Mouse (Mus musculus) testis, adult 2 months (tissue): ENCODE measurements around the gene Gm6309. TPM values are rescaled to one million over a fixed set of nuclear protein-coding genes. Genes with fewer than 3 reads are reported as not detected.

Experiments used
- H3K27ac ChIP-seq: fragments of 200-500 bp; 2 replicates; pipeline ENCODE4 v1.5.1; 2012; ENCODE audit warnings: low read depth, low read length; ENCODE audit not compliant: control insufficient read depth, insufficient read depth
- H3K27me3 ChIP-seq: fragments of 200-500 bp; 2 replicates; pipeline ENCODE4 v1.6.1; 2012; ENCODE audit warnings: mild to moderate bottlenecking, low read length, moderate library complexity; ENCODE audit not compliant: control insufficient read depth, insufficient read depth
- H3K36me3 ChIP-seq: fragments of 200-500 bp; 2 replicates; pipeline ENCODE4 v1.6.1; 2012; ENCODE audit warnings: mild to moderate bottlenecking, low read length; ENCODE audit not compliant: control insufficient read depth, insufficient read depth
- H3K4me1 ChIP-seq: fragments of 200-500 bp; 2 replicates; pipeline ENCODE4 v1.6.1; 2012; ENCODE audit warnings: low read length; ENCODE audit not compliant: control insufficient read depth, insufficient read depth
- H3K4me3 ChIP-seq: fragments of 200-500 bp; 2 replicates; pipeline ENCODE4 v1.5.1; 2012; ENCODE audit warnings: low read depth, mild to moderate bottlenecking, low read length, moderate library complexity, mixed read lengths; ENCODE audit not compliant: control insufficient read depth
- CTCF ChIP-seq: fragments of 200-500 bp; IDR thresholded peaks from 2 replicates; pipeline ENCODE4 v1.5.1; 2012; ENCODE audit warnings: low read depth, mild to moderate bottlenecking, inconsistent platforms, low read length, moderate library complexity; ENCODE audit not compliant: control insufficient read depth, insufficient read depth, insufficient replicate concordance
- POLR2A ChIP-seq: fragments of 200-500 bp; IDR thresholded peaks from 2 replicates; pipeline ENCODE4 v1.6.1; 2012; ENCODE audit warnings: low read depth, mild to moderate bottlenecking, inconsistent platforms, low read length, moderate library complexity; ENCODE audit not compliant: control insufficient read depth
- polyA plus RNA-seq: library from polyadenylated mRNA; depleted of rRNA; stranded (reverse); fragments of >200 nt; gene quantifications from 2 replicates; pipeline ENCODE4 v1.2.3, GENCODE M21; 2012; rRNA removed

The Gm6309 gene
- polyA plus RNA-seq, 1 experiment: 36.0 TPM

- Histone ChIP-seq H3K27me3 (no peaks in the 10 kb centered on the region), H3K27ac (no peak overlapping the region), H3K4me3 (no peak overlapping the region), H3K36me3 (no peaks in the 10 kb centered on the region), H3K4me1 (no peaks in the 10 kb centered on the region)
- TF ChIP-seq POLR2A (no peak), CTCF (no peak)
These were observed 22.6 kb downstream of the Gm6309 start for GRCm38 (mm10) chr5:146147903-146148302.

Other genes with a start within 250 kb of the Gm6309 start
- gene Cyp3a25, start 161.1 kb downstream of the Gm6309 start, polyA plus RNA-seq: not detected in 2 replicates
- not detected in 2 replicates for gene Cyp3a59, start 91.5 kb downstream of the Gm6309 start, polyA plus RNA-seq
- gene Gm5565, start 10.2 kb downstream of the Gm6309 start, polyA plus RNA-seq: 9.2 and 9.4 TPM in 2 replicates
- 471 and 495 TPM in 2 replicates for gene 1700001J03Rik, start 14.6 kb upstream of the Gm6309 start, polyA plus RNA-seq
- 26.3 and 27.6 TPM in 2 replicates for gene Rnf6, start 50.8 kb upstream of the Gm6309 start, polyA plus RNA-seq
- 18.7 and 19.1 TPM in 2 replicates for gene Cdk8, start 60.5 kb upstream of the Gm6309 start, polyA plus RNA-seq
- 5.0 and 5.3 TPM in 2 replicates for gene Wasf3, start 214.3 kb upstream of the Gm6309 start, polyA plus RNA-seq